Mouse (Mus musculus) kidney, embryonic 15.5 days (tissue): ENCODE data around the gene Xrcc5. TPM values are rescaled to one million over a fixed set of nuclear protein-coding genes. Genes with fewer than 3 reads are reported as not detected.

Experiments used
- ATAC-seq: fragments of 200-750 bp; cut with Nextera tagmentation; replicated peaks from 2 replicates; pipeline ENCODE4 v1.8.0; 2017; ENCODE audit warnings: moderate TSS enrichment; ENCODE audit not compliant: low FRiP score
- H3K27ac ChIP-seq: fragments of 300-500 bp; sonication (generic); 2 replicates; pipeline ENCODE4 v1.5.1; 2015; ENCODE audit warnings: mild to moderate bottlenecking, inconsistent platforms
- H3K27me3 ChIP-seq: fragments of 300-500 bp; sonication (generic); 2 replicates; pipeline ENCODE4 v1.6.1; 2015; ENCODE audit warnings: inconsistent platforms
- H3K36me3 ChIP-seq: fragments of 300-500 bp; sonication (generic); 2 replicates; pipeline ENCODE4 v1.6.1; 2015; ENCODE audit warnings: inconsistent platforms
- H3K4me1 ChIP-seq: fragments of 300-500 bp; sonication (generic); 2 replicates; pipeline ENCODE4 v1.6.1; 2015; ENCODE audit warnings: inconsistent platforms
- H3K4me2 ChIP-seq: fragments of 300-500 bp; sonication (generic); 2 replicates; pipeline ENCODE4 v1.6.1; 2015; ENCODE audit warnings: moderate library complexity, mild to moderate bottlenecking, inconsistent platforms
- H3K4me3 ChIP-seq: fragments of 300-500 bp; sonication (generic); replicated peaks from 2 replicates; pipeline ENCODE4 v1.5.1; 2015; ENCODE audit warnings: mild to moderate bottlenecking, inconsistent platforms
- H3K9ac ChIP-seq: fragments of 300-500 bp; sonication (generic); 2 replicates; pipeline ENCODE4 v1.6.1; 2015; ENCODE audit warnings: mild to moderate bottlenecking, inconsistent platforms
- H3K9me3 ChIP-seq: fragments of 300-500 bp; sonication (generic); replicated peaks from 2 replicates; pipeline ENCODE4 v1.6.1; 2016; ENCODE audit warnings: inconsistent platforms
- WGBS: fragments of 180-500 bp; shearing (Covaris S2); methylation state at CpG from one replicate; pipeline ENCODE4 v1.1.7; 2015; ENCODE audit warnings: mixed read lengths; 5-methylcytosine and 5-hydroxymethylcytosine counted together
- polyA plus RNA-seq: library from polyadenylated mRNA; unstranded; fragments of >200 nt; fragmentation: Nextera tagmentation; extraction: Ambion mirVana; gene quantifications from 2 replicates; pipeline ENCODE4 v1.2.1, GENCODE M21; 2015

Xrcc5 gene
- polyA plus RNA-seq, 1 experiment from 2014 or later = 54.5 TPM

DNA sequence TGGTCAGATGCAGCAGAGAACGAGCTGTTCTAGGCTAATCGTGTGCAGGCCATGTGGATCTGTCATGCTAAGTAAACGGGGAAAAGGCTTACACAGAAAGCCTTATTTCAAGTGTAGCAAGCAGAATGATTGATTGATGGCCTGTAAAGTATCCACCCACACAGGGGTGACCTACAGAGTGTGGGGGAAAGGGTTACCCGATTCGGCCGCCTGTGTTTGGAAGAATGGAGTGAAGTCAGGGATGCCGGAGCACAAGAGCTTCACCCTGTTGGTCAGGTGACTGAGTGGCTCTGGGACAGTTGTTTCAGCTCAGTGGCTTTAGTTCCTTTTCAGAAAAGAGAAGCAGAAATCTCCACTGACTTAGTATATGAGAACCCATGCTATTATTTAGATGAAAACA lies 9.7 kb downstream of the Xrcc5 start:
- peak; percentile 58; the same call in 1 of the 2 replicates for ATAC-seq
- Histone ChIP-seq H3K27ac (no peak overlapping the region), H3K9ac (no peak overlapping the region), H3K4me2 (no peak overlapping the region), H3K4me1 (no peaks in the 10 kb centered on the region), H3K4me3 (no peak overlapping the region), H3K9me3 (no peaks in the 10 kb centered on the region), H3K36me3 (peaks cover 82% of the 10 kb centered on the region), H3K27me3 (no peaks in the 10 kb centered on the region)
- WGBS = 34% methylated on average over 7 of the region's 7 CpGs

DNA sequence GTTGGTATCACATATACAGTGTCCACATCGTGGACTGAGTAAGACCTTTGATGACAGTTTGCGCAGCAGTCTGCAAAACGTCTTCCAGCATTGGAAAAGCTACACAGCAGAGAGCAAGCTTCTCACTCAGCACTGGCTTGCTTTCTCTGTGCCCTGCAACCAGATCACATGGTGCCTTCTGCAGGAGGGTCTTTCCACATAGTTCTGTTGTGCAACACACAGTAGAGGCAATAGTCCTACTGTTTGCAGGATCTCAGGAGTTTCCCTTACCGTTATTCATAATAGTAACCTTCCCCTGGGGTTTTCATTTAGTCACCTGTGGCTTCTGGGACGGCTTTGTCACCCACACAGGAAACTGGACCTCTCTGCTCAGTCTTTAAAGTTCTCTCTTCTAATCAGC lies 13.5 kb downstream of the Xrcc5 start:
- Histone ChIP-seq H3K27ac (no peak overlapping the region), H3K9ac (no peak overlapping the region), H3K4me1 (no peaks in the 10 kb centered on the region), H3K4me2 (no peak overlapping the region), H3K9me3 (no peaks in the 10 kb centered on the region), H3K4me3 (no peak overlapping the region), H3K36me3 (peaks cover 85% of the 10 kb centered on the region), H3K27me3 (no peaks in the 10 kb centered on the region)
- ATAC-seq = no peak
- WGBS = 94% methylated on average over 5 of the region's 5 CpGs

DNA sequence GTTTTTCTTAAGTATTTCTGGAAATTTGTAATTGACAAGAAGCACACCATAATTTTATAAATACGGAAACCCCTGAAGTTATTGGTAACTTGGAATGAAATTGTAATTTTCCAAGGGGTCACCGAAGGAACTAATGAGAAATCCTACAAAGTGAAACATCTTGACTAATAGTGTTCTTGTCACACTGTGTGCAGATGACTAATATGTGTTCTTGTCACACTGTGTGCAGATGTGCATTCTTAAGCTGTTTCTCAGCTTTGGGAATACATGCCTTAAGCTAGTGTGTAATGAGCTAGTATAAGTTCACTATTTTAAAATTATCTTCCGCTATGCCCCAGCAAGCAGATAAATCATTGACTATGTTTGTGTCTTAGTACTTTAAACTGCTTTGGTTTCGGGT lies 16.0 kb downstream of the Xrcc5 start:
- Histone ChIP-seq H3K27ac (no peak overlapping the region), H3K9me3 (no peaks in the 10 kb centered on the region), H3K27me3 (no peaks in the 10 kb centered on the region), H3K4me2 (no peak overlapping the region), H3K4me1 (no peaks in the 10 kb centered on the region), H3K9ac (no peak overlapping the region), H3K36me3 (peaks cover 86% of the 10 kb centered on the region), H3K4me3 (no peak overlapping the region)
- WGBS = 89% methylated on average over 4 of the region's 4 CpGs
- no peak for ATAC-seq

DNA sequence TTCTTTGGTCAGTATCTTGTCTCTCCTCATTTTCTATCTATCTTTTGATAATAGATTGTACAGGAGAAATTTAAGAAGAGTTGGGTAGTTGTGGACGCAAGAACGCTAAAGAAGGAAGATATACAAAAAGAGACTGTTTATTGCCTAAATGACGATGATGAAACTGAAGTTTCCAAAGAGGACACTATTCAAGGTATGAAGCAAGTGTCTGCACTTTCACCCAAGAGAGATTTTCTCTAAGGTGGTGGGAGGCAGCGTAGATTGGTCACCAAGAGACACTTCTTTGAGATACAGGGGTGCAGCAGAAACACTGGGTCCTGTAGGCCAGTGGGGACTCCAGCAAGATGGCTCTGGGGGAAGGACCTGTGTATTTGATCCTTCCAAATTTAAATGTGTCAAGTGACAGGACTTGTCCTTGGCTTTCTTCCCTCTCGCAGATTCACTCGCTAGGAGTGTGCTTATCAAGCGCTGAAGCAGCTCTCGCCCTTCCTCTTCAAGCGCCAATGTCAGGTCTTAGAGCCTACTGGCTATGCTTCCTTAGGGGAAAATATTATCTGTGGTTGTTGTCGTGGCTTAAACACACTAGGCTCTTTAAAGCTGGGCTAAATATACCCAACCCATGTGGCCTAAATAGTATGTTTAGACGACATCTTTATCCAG lies 19.1 kb downstream of the Xrcc5 start:
- H3K36me3 ChIP-seq = peaks cover 85% of the 10 kb centered on the region
- no peak overlapping the region for H3K4me2 ChIP-seq
- no peak overlapping the region for H3K4me3 ChIP-seq
- WGBS = 93% methylated on average over 11 of the region's 11 CpGs
- no peak for ATAC-seq
- H3K9me3 ChIP-seq = no peaks in the 10 kb centered on the region
- no peak overlapping the region for H3K9ac ChIP-seq
- H3K27me3 ChIP-seq = no peaks in the 10 kb centered on the region
- H3K4me1 ChIP-seq = no peaks in the 10 kb centered on the region
- H3K27ac ChIP-seq = no peak overlapping the region

GRCm38 (mm10) chr1:72334807-72335206 lies 27.6 kb downstream of the Xrcc5 start:
- Histone ChIP-seq H3K36me3 (peaks cover 87% of the 10 kb centered on the region), H3K9me3 (no peaks in the 10 kb centered on the region), H3K4me3 (no peak overlapping the region), H3K27ac (no peak overlapping the region), H3K27me3 (no peaks in the 10 kb centered on the region), H3K4me1 (no peaks in the 10 kb centered on the region), H3K9ac (no peak overlapping the region), H3K4me2 (no peak overlapping the region)
- 91% methylated on average over 11 of the region's 11 CpGs for WGBS
- no peak for ATAC-seq

DNA sequence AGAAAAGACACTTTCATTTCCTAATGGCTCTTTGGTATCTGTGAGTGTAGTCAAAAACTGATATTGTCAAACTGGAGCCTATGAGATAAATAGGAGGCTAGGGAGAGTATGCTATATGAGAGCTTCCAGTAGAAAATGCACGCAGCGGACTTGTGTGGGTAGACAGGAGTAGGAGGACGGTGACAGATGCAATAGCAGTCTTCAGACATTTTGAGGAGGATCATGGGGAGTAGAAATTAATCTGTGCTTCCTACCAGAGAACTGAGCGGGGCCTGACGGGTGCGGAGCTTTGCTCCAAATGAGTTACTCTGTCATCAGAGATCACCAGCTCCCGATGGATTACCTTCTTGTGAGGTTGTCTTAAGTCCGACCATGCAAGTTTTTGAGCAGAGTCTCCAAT lies 29.6 kb downstream of the Xrcc5 start:
- H3K4me1 ChIP-seq = no peaks in the 10 kb centered on the region
- H3K27ac ChIP-seq = no peak overlapping the region
- no peak overlapping the region for H3K9ac ChIP-seq
- H3K4me3 ChIP-seq = no peak overlapping the region
- ATAC-seq = no peak
- H3K9me3 ChIP-seq = no peaks in the 10 kb centered on the region
- H3K27me3 ChIP-seq = no peaks in the 10 kb centered on the region
- WGBS = 95% methylated on average over 8 of the region's 8 CpGs
- H3K4me2 ChIP-seq = no peak overlapping the region
- peaks cover 87% of the 10 kb centered on the region for H3K36me3 ChIP-seq

DNA sequence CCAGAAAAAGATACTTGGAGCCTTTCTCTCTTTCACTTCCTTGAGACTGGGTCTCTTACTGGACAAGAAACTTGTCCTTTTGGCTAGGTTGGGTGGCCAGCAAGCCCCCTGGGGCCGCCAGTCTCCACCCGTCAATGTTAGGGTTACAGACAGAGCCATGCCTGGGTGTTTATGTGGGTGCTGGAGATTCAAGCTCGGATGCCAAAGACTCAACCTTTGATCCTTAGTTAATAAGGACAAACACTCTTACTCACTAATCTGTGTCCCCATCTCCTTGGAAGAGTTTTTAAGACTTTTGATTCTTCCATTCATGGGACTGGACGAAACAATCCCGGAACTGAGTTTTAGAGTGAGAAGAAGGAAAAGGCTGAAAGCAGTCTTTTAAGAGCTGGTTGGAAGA lies 31.1 kb downstream of the Xrcc5 start:
- 89% methylated on average over 5 of the region's 5 CpGs for WGBS
- no peak for ATAC-seq
- Histone ChIP-seq H3K4me2 (no peak overlapping the region), H3K27ac (no peak overlapping the region), H3K9me3 (no peaks in the 10 kb centered on the region), H3K27me3 (no peaks in the 10 kb centered on the region), H3K9ac (no peak overlapping the region), H3K4me1 (no peaks in the 10 kb centered on the region), H3K36me3 (peaks cover 89% of the 10 kb centered on the region), H3K4me3 (no peak overlapping the region)

DNA sequence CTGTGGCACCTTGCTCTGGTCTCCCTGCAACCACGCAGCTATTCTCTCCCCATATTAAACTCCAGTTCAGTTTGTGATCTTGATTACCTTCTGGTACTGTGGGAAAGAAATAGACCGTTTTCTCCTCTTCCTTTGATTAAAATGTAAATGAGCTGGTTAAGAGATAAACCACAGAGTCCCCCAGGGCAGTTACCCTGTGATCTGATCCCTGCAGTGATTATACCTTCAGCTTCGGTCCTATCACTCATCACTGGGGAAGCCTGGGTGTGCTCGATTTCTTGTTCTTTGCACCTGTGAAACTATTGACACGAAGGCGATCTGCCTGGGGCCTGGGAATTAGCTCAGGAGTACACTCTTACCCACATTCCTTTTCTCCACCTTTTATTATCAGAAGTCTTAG lies 40.7 kb downstream of the Xrcc5 start:
- H3K9ac ChIP-seq = no peak overlapping the region
- H3K4me3 ChIP-seq = no peak overlapping the region
- H3K9me3 ChIP-seq = no peaks in the 10 kb centered on the region
- no peak overlapping the region for H3K27ac ChIP-seq
- H3K27me3 ChIP-seq = no peaks in the 10 kb centered on the region
- H3K36me3 ChIP-seq = peaks cover 88% of the 10 kb centered on the region
- H3K4me2 ChIP-seq = no peak overlapping the region
- WGBS = 67% methylated on average over 6 of the region's 6 CpGs
- H3K4me1 ChIP-seq = no peaks in the 10 kb centered on the region
- ATAC-seq = no peak

- Histone ChIP-seq H3K4me1 (no peaks in the 10 kb centered on the region), H3K9ac (no peak overlapping the region), H3K4me2 (no peak overlapping the region), H3K4me3 (no peak overlapping the region), H3K27ac (no peak overlapping the region), H3K9me3 (no peaks in the 10 kb centered on the region), H3K27me3 (no peaks in the 10 kb centered on the region), H3K36me3 (peaks cover 71% of the 10 kb centered on the region)
- 89% methylated on average over 2 of the region's 2 CpGs for WGBS
- ATAC-seq = no peak
These were observed 47.6 kb downstream of the Xrcc5 start for GRCm38 (mm10) chr1:72354856-72355255.

- WGBS = 91% methylated on average over 2 of the region's 2 CpGs
- H3K36me3 ChIP-seq = peaks cover 59% of the 10 kb centered on the region
- no peak for ATAC-seq
- H3K4me2 ChIP-seq = no peak overlapping the region
- H3K27me3 ChIP-seq = no peaks in the 10 kb centered on the region
- no peak overlapping the region for H3K9ac ChIP-seq
- H3K4me1 ChIP-seq = no peaks in the 10 kb centered on the region
- no peak overlapping the region for H3K4me3 ChIP-seq
- no peak overlapping the region for H3K27ac ChIP-seq
- no peaks in the 10 kb centered on the region for H3K9me3 ChIP-seq
These were observed 51.0 kb downstream of the Xrcc5 start for GRCm38 (mm10) chr1:72358216-72358615.

- no peak overlapping the region for H3K4me2 ChIP-seq
- no peak for ATAC-seq
- no peak overlapping the region for H3K9ac ChIP-seq
- no peaks in the 10 kb centered on the region for H3K27me3 ChIP-seq
- H3K36me3 ChIP-seq = peaks cover 56% of the 10 kb centered on the region
- no peak overlapping the region for H3K27ac ChIP-seq
- no peak overlapping the region for H3K4me3 ChIP-seq
- WGBS = 93% methylated on average over 2 of the region's 2 CpGs
- H3K4me1 ChIP-seq = no peaks in the 10 kb centered on the region
- H3K9me3 ChIP-seq = no peaks in the 10 kb centered on the region
These were observed 52.2 kb downstream of the Xrcc5 start for GRCm38 (mm10) chr1:72359462-72359861.

DNA sequence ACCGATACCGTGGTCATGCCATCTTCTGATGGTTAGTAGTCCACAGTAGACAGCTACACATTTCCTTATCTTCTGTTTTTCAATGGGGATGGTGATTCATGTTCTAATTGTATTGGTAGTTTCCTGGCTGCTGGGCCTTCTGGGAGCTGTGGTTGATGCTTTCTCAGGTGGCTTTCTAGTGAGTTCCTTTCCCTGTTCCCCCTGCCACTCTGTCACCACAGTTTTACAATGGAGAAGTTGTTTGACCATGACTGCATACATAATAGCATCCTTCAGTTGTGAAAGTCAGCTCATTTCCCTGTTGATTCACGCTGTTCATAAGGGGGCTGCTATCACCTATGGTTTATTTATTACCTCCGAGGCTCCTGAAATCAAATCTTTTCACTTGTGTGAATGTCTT lies 53.6 kb downstream of the Xrcc5 start:
- H3K27me3 ChIP-seq = no peaks in the 10 kb centered on the region

DNA sequence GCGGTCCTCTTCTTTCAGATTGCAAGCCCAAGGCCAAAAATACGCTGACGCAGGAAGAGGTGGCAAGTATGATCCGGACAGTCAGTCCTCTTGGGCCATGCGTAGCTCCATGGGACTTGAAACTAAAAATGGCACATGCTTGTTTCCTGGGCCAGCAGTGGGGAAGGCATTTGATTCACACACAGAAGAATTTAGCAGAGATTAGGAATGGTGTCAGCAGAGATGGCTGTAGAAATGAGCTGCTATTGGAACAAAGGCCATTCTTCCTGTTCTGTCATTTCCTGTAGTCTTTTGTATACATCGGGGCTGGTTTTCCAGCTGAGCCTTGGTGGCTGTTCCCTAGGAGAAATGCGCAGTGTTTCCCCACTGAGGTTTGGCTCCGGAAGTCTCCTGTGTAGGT lies 57.4 kb downstream of the Xrcc5 start:
- Histone ChIP-seq H3K4me3 (no peak overlapping the region), H3K4me1 (no peaks in the 10 kb centered on the region), H3K4me2 (no peak overlapping the region), H3K27ac (no peak overlapping the region), H3K9me3 (no peaks in the 10 kb centered on the region), H3K9ac (no peak overlapping the region), H3K27me3 (no peaks in the 10 kb centered on the region), H3K36me3 (peaks cover 42% of the 10 kb centered on the region)
- WGBS = 85% methylated on average over 8 of the region's 8 CpGs
- no peak for ATAC-seq

More for the DNA sequence above, 53.6 kb downstream of the Xrcc5 start:
- Histone ChIP-seq H3K4me3 (no peak overlapping the region), H3K4me1 (no peaks in the 10 kb centered on the region), H3K27ac (no peak overlapping the region), H3K4me2 (no peak overlapping the region), H3K36me3 (peaks cover 60% of the 10 kb centered on the region), H3K9me3 (no peaks in the 10 kb centered on the region), H3K9ac (no peak overlapping the region)
- WGBS = 94% methylated on average over 4 of the region's 4 CpGs
- no peak for ATAC-seq
